Mouse (Mus musculus) megakaryocyte, embryonic 14.5 days (primary cell): ENCODE results near the gene Dnaja1.

Experiments
- FLI1 ChIP-seq: IDR thresholded peaks from 2 replicates; pipeline ENCODE4 v1.6.1; 2012; ENCODE audit warnings: low read length, inconsistent platforms, mixed read lengths
- GATA1 ChIP-seq: IDR thresholded peaks from 3 replicates; pipeline ENCODE4 v1.6.1; 2012; ENCODE audit warnings: mixed read lengths, low read length, inconsistent platforms, borderline replicate concordance

DNA sequence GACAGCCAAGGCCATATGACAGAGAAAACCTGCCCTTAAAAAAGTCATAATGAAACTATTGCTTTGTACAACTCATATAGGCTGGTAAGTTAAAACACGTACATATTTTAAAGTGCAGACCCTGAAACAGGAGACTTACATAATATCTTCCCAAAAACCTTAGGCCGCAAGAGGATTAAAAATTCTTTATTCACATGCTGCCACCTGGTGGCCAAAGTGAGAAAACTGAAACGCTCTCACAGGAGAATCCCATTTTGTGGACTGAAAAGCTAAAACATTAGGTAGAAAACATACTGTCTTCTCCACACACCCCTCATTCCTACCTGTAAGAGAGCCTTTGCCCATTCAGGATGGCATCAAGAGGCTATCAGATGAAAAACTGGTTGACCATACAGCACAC lies 40.0 kb upstream of the Dnaja1 start:
- TF ChIP-seq GATA1 (no peak), FLI1 (no peak)
